Mouse (Mus musculus): ENCODE measurements around the gene Gpr183. TPM values are rescaled to one million over a fixed set of nuclear protein-coding genes. Genes with fewer than 3 reads are reported as not detected.

Gpr183 gene
- polyA plus RNA-seq, 1 experiment from 2014 or later = 2.7 TPM

- Histone ChIP-seq H3K4me1 (replicated peaks; ENCODE audit: control insufficient read depth, insufficient read depth, low read length) (no peaks in the 10 kb centered on the region; the same call in 1 of the 2 replicates), H3K4me2 (ENCODE audit: low read depth, low read length) (no peak overlapping the region), H3K27ac (ENCODE audit: low read length) (no peak overlapping the region), H3K27me3 (ENCODE audit: control insufficient read depth, insufficient read depth, low read depth, low read length) (no peaks in the 10 kb centered on the region), H3K36me3 (ENCODE audit: control insufficient read depth, insufficient read depth, low read length) (peaks cover 4% of the 10 kb centered on the region), H3K9ac (ENCODE audit: low read length) (no peak overlapping the region), H3K4me3 (ENCODE audit: low read length) (no peak overlapping the region), H3K9me3 (ENCODE audit: control insufficient read depth, low read length) (0 out of 2 replicates have a peak, but pooled peaks cover 5% of the 10 kb centered on the region)
- 65% methylated on average over 5 of the region's 5 CpGs for WGBS
- no peak for ATAC-seq (ENCODE audit: low read depth)
Measured at GRCm38 (mm10) chr14:121934597-121934946, 30.4 kb downstream of the Gpr183 start.

- Histone ChIP-seq H3K27ac (ENCODE audit: low read length) (no peak overlapping the region), H3K4me3 (ENCODE audit: low read length) (no peak overlapping the region), H3K36me3 (ENCODE audit: control insufficient read depth, insufficient read depth, low read length) (peaks cover 4% of the 10 kb centered on the region), H3K4me2 (ENCODE audit: low read depth, low read length) (no peak overlapping the region), H3K9me3 (ENCODE audit: control insufficient read depth, low read length) (0 out of 2 replicates have a peak, but pooled peaks cover 5% of the 10 kb centered on the region), H3K27me3 (ENCODE audit: control insufficient read depth, insufficient read depth, low read depth, low read length) (no peaks in the 10 kb centered on the region), H3K9ac (ENCODE audit: low read length) (no peak overlapping the region), H3K4me1 (replicated peaks; ENCODE audit: control insufficient read depth, insufficient read depth, low read length) (no peaks in the 10 kb centered on the region; the same call in 1 of the 2 replicates)
- no peak for ATAC-seq (ENCODE audit: low read depth)
- WGBS = 76% methylated on average over 7 of the region's 7 CpGs
Measured at GRCm38 (mm10) chr14:121933906-121934596, 30.9 kb downstream of the Gpr183 start.

GRCm38 (mm10) chr14:121932180-121932579 lies 32.8 kb downstream of the Gpr183 start:
- ATAC-seq (ENCODE audit: low read depth) = no peak

GRCm38 (mm10) chr14:121931594-121931993 lies 33.4 kb downstream of the Gpr183 start:
- no peak for ATAC-seq (ENCODE audit: low read depth)
- Histone ChIP-seq H3K9me3 (ENCODE audit: control insufficient read depth, low read length) (0 out of 2 replicates have a peak, but pooled peaks cover 5% of the 10 kb centered on the region), H3K9ac (ENCODE audit: low read length) (no peak overlapping the region), H3K36me3 (ENCODE audit: control insufficient read depth, insufficient read depth, low read length) (peaks cover 4% of the 10 kb centered on the region), H3K4me2 (ENCODE audit: low read depth, low read length) (no peak overlapping the region), H3K27ac (ENCODE audit: low read length) (no peak overlapping the region), H3K4me1 (replicated peaks; ENCODE audit: control insufficient read depth, insufficient read depth, low read length) (no peaks in the 10 kb centered on the region; the same call in 1 of the 2 replicates), H3K27me3 (ENCODE audit: control insufficient read depth, insufficient read depth, low read depth, low read length) (no peaks in the 10 kb centered on the region), H3K4me3 (ENCODE audit: low read length) (no peak overlapping the region)
- WGBS = 87% methylated on average over 3 of the region's 3 CpGs

More at GRCm38 (mm10) chr14:121932180-121932579, 32.8 kb downstream of the Gpr183 start:
- 0 out of 2 replicates have a peak, but pooled peaks cover 5% of the 10 kb centered on the region for H3K9me3 ChIP-seq (ENCODE audit: control insufficient read depth, low read length)
- H3K4me2 ChIP-seq (ENCODE audit: low read depth, low read length) = no peak overlapping the region
- no peak overlapping the region for H3K4me3 ChIP-seq (ENCODE audit: low read length)
- no peaks in the 10 kb centered on the region for H3K27me3 ChIP-seq (ENCODE audit: control insufficient read depth, insufficient read depth, low read depth, low read length)
- 77% methylated on average over 4 of the region's 4 CpGs for WGBS
- no peak overlapping the region for H3K9ac ChIP-seq (ENCODE audit: low read length)
- no peak overlapping the region for H3K27ac ChIP-seq (ENCODE audit: low read length)
- no peaks in the 10 kb centered on the region; the same call in 1 of the 2 replicates for H3K4me1 ChIP-seq (replicated peaks; ENCODE audit: control insufficient read depth, insufficient read depth, low read length)
- H3K36me3 ChIP-seq (ENCODE audit: control insufficient read depth, insufficient read depth, low read length) = peaks cover 4% of the 10 kb centered on the region

GRCm38 (mm10) chr14:121930731-121931383 lies 34.1 kb downstream of the Gpr183 start:
- no peaks in the 10 kb centered on the region for H3K27me3 ChIP-seq (ENCODE audit: control insufficient read depth, insufficient read depth, low read depth, low read length)
- no peaks in the 10 kb centered on the region; the same call in 1 of the 2 replicates for H3K4me1 ChIP-seq (replicated peaks; ENCODE audit: control insufficient read depth, insufficient read depth, low read length)
- H3K36me3 ChIP-seq (ENCODE audit: control insufficient read depth, insufficient read depth, low read length) = peaks cover 4% of the 10 kb centered on the region
- H3K4me3 ChIP-seq (ENCODE audit: low read length) = no peak overlapping the region
- H3K9ac ChIP-seq (ENCODE audit: low read length) = no peak overlapping the region
- no peak for ATAC-seq (ENCODE audit: low read depth)
- 67% methylated on average over 7 of the region's 7 CpGs for WGBS
- H3K9me3 ChIP-seq (ENCODE audit: control insufficient read depth, low read length) = 0 out of 2 replicates have a peak, but pooled peaks cover 5% of the 10 kb centered on the region
- no peak overlapping the region for H3K4me2 ChIP-seq (ENCODE audit: low read depth, low read length)
- no peak overlapping the region for H3K27ac ChIP-seq (ENCODE audit: low read length)

GRCm38 (mm10) chr14:121929243-121929951 lies 35.6 kb downstream of the Gpr183 start:
- H3K9ac ChIP-seq (ENCODE audit: low read length) = no peak overlapping the region
- WGBS = 52% methylated on average over 12 of the region's 12 CpGs
- H3K4me1 ChIP-seq (replicated peaks; ENCODE audit: control insufficient read depth, insufficient read depth, low read length) = no peaks in the 10 kb centered on the region; the same call in 1 of the 2 replicates
- no peaks in the 10 kb centered on the region for H3K27me3 ChIP-seq (ENCODE audit: control insufficient read depth, insufficient read depth, low read depth, low read length)
- no peak overlapping the region for H3K4me2 ChIP-seq (ENCODE audit: low read depth, low read length)
- ATAC-seq (ENCODE audit: low read depth) = no peak
- H3K27ac ChIP-seq (ENCODE audit: low read length) = peak overlapping the region; percentile 48; the same call in 1 of the 2 replicates
- H3K36me3 ChIP-seq (ENCODE audit: control insufficient read depth, insufficient read depth, low read length) = no peaks in the 10 kb centered on the region; the same call in 1 of the 2 replicates
- H3K9me3 ChIP-seq (ENCODE audit: control insufficient read depth, low read length) = no peaks in the 10 kb centered on the region
- no peak overlapping the region for H3K4me3 ChIP-seq (ENCODE audit: low read length)

GRCm38 (mm10) chr14:121928375-121929137 lies 36.4 kb downstream of the Gpr183 start:
- Histone ChIP-seq H3K27me3 (ENCODE audit: control insufficient read depth, insufficient read depth, low read depth, low read length) (no peaks in the 10 kb centered on the region), H3K9ac (ENCODE audit: low read length) (no peak overlapping the region), H3K9me3 (ENCODE audit: control insufficient read depth, low read length) (no peaks in the 10 kb centered on the region), H3K27ac (ENCODE audit: low read length) (peak overlapping the region; percentile 47), H3K4me3 (ENCODE audit: low read length) (no peak overlapping the region), H3K4me1 (replicated peaks; ENCODE audit: control insufficient read depth, insufficient read depth, low read length) (no peaks in the 10 kb centered on the region; the same call in 1 of the 2 replicates), H3K4me2 (ENCODE audit: low read depth, low read length) (no peak overlapping the region), H3K36me3 (ENCODE audit: control insufficient read depth, insufficient read depth, low read length) (no peaks in the 10 kb centered on the region)
- 50% methylated on average over 8 of the region's 8 CpGs for WGBS
- ATAC-seq (ENCODE audit: low read depth) = no peak

- no peak for ATAC-seq (ENCODE audit: low read depth)
- 93% methylated on average over 8 of the region's 8 CpGs for WGBS
Measured at GRCm38 (mm10) chr14:121927451-121927850, 37.5 kb downstream of the Gpr183 start.

More at GRCm38 (mm10) chr14:121927451-121927850, 37.5 kb downstream of the Gpr183 start:
- H3K27ac ChIP-seq (ENCODE audit: low read length) = no peak overlapping the region
- no peaks in the 10 kb centered on the region for H3K27me3 ChIP-seq (ENCODE audit: control insufficient read depth, insufficient read depth, low read depth, low read length)
- H3K9me3 ChIP-seq (ENCODE audit: control insufficient read depth, low read length) = no peaks in the 10 kb centered on the region
- H3K36me3 ChIP-seq (ENCODE audit: control insufficient read depth, insufficient read depth, low read length) = no peaks in the 10 kb centered on the region
- no peaks in the 10 kb centered on the region; the same call in 1 of the 2 replicates for H3K4me1 ChIP-seq (replicated peaks; ENCODE audit: control insufficient read depth, insufficient read depth, low read length)
- no peak overlapping the region for H3K9ac ChIP-seq (ENCODE audit: low read length)
- no peak overlapping the region for H3K4me3 ChIP-seq (ENCODE audit: low read length)
- H3K4me2 ChIP-seq (ENCODE audit: low read depth, low read length) = no peak overlapping the region

Data from lung, embryonic 16.5 days (tissue).